Mouse (Mus musculus) heart, adult 9 months (tissue): ENCODE data around the gene Rtl1.

ENCODE experiments used
- DNase-seq, 2 experiments: peaks; one replicate each; pipeline ENCODE4 v3.0.0; 2022; ENCODE audit warnings: low spot score in 2 of 2

The Rtl1 gene

GRCm38 (mm10) chr12:109600230-109600629 is at the start of gene Rtl1:
Gene Rtl1, minus strand, starts transcription at chr12:109600330.
- no peak for DNase-seq

- no peak for DNase-seq
Measured at GRCm38 (mm10) chr12:109640560-109641167, 40.5 kb upstream of the Rtl1 start.

GRCm38 (mm10) chr12:109632035-109632434 is 31.9 kb upstream of the Rtl1 start:
- DNase-seq: no peak

GRCm38 (mm10) chr12:109628887-109629286 is 28.8 kb upstream of the Rtl1 start:
- no peak for DNase-seq

GRCm38 (mm10) chr12:109626910-109627309 is 26.8 kb upstream of the Rtl1 start:
- no peak for DNase-seq

GRCm38 (mm10) chr12:109620196-109620595 is 20.1 kb upstream of the Rtl1 start:
- no peak for DNase-seq

GRCm38 (mm10) chr12:109617993-109618392 is 17.9 kb upstream of the Rtl1 start:
- no peak for DNase-seq

- DNase-seq: no peak
Measured at GRCm38 (mm10) chr12:109617126-109617525, 17.0 kb upstream of the Rtl1 start.

- DNase-seq: no peak
Measured at GRCm38 (mm10) chr12:109615371-109615770, 15.2 kb upstream of the Rtl1 start.

- DNase-seq: no peak
Measured at GRCm38 (mm10) chr12:109614416-109614815, 14.3 kb upstream of the Rtl1 start.

GRCm38 (mm10) chr12:109612392-109613385 is 12.6 kb upstream of the Rtl1 start:
- DNase-seq: no peak

GRCm38 (mm10) chr12:109608576-109609440 is 8.7 kb upstream of the Rtl1 start:
- no peak for DNase-seq

GRCm38 (mm10) chr12:109607953-109608352 is 7.8 kb upstream of the Rtl1 start:
- DNase-seq: no peak

- no peak for DNase-seq
Measured at GRCm38 (mm10) chr12:109607191-109607590, 7.1 kb upstream of the Rtl1 start.

- no peak for DNase-seq
Measured at GRCm38 (mm10) chr12:109604982-109605721, 5.0 kb upstream of the Rtl1 start.

- DNase-seq: no peak
Measured at GRCm38 (mm10) chr12:109598551-109599250, 1.4 kb downstream of the Rtl1 start.

- DNase-seq: no peak
Measured at GRCm38 (mm10) chr12:109596726-109597125, 3.4 kb downstream of the Rtl1 start.

- no peak for DNase-seq
Measured at GRCm38 (mm10) chr12:109596232-109596631, 3.9 kb downstream of the Rtl1 start.

- DNase-seq: peak; percentile 4 to 40
Measured at GRCm38 (mm10) chr12:109595753-109596152, 4.4 kb downstream of the Rtl1 start.

GRCm38 (mm10) chr12:109594961-109595360 is 5.2 kb downstream of the Rtl1 start:
- no peak for DNase-seq

- DNase-seq: no peak
Measured at GRCm38 (mm10) chr12:109582185-109582584, 17.9 kb downstream of the Rtl1 start.
